In genomic region chr19:41303933-41304332, GRCm38 (mm10) we compare ENCODE assay signal across 27 mouse cellular contexts. TPM values are rescaled to one million over a fixed set of nuclear protein-coding genes. Genes with fewer than 3 reads are reported as not detected.
A peak's percentile ranks its signal among the peaks of the same experiment; 100 is the strongest.
DNase-seq lines count a peak whose midpoint lies in the region; ATAC-seq and TF ChIP-seq lines count a peak whose summit lies in the region.
"Had no signal": no experiment of that assay in that cellular context is flagged by ENCODE, and none has a peak within 500 bp of the region (broad histone marks: within the 10 kb centered on the region; RNA-seq: fewer than 3 reads in every experiment).

No protein-coding gene starts in this region.

- no peak overlapping the region for H3K9ac ChIP-seq in intestine, embryonic 15.5 days
- H3K9ac ChIP-seq in intestine, postnatal 0 days (ENCODE audit: low read depth, low read length): no peak overlapping the region
- H3K9ac ChIP-seq in liver, embryonic 11.5 days (ENCODE audit: low read depth, low read length): 0 out of 2 replicates have a peak overlapping the region, but pooled peaks have one; percentile 7
- H3K9ac ChIP-seq in liver, embryonic 12.5 days: no peak overlapping the region
- H3K9ac ChIP-seq: embryonic facial prominence, embryonic 15.5 days; forebrain, embryonic 13.5 days; heart, embryonic 12.5 days; hindbrain, embryonic 13.5 days; lung, embryonic 15.5 days; midbrain, embryonic 15.5 days; neural tube, embryonic 15.5 days had no signal

- no peaks in the 10 kb centered on the region for H3K9me3 ChIP-seq in intestine, embryonic 15.5 days
- H3K9me3 ChIP-seq in intestine, postnatal 0 days (ENCODE audit: control insufficient read depth): no peaks in the 10 kb centered on the region
- no peaks in the 10 kb centered on the region for H3K9me3 ChIP-seq in liver, embryonic 11.5 days (ENCODE audit: control insufficient read depth, low read length)
- no peaks in the 10 kb centered on the region for H3K9me3 ChIP-seq in liver, embryonic 12.5 days (replicated peaks)
- no peaks in the 10 kb centered on the region for H3K9me3 ChIP-seq in limb, embryonic 10.5 days (replicated peaks)
- H3K9me3 ChIP-seq: embryonic facial prominence, embryonic 15.5 days; forebrain, embryonic 13.5 days; G1E; heart, embryonic 12.5 days; hindbrain, embryonic 13.5 days; lung, embryonic 15.5 days; midbrain, embryonic 10.5 days; midbrain, embryonic 15.5 days; neural tube, embryonic 15.5 days had no signal

- 74% methylated on average over 3 of the region's 3 CpGs for WGBS in intestine, embryonic 15.5 days
- 60% methylated on average over 3 of the region's 3 CpGs for WGBS in intestine, postnatal 0 days
- 73% methylated on average over 3 of the region's 3 CpGs for WGBS in liver, embryonic 11.5 days
- 63% methylated on average over 3 of the region's 3 CpGs for WGBS in liver, embryonic 12.5 days (ENCODE audit: insufficient replicate concordance)
- WGBS in limb, embryonic 10.5 days: 68% methylated on average over 3 of the region's 3 CpGs

- no peaks in the 10 kb centered on the region for H3K27me3 ChIP-seq in intestine, embryonic 15.5 days (replicated peaks)
- no peaks in the 10 kb centered on the region for H3K27me3 ChIP-seq in intestine, postnatal 0 days (replicated peaks; ENCODE audit: control insufficient read depth, insufficient read depth, low read length)
- no peaks in the 10 kb centered on the region for H3K27me3 ChIP-seq in liver, embryonic 11.5 days (replicated peaks; ENCODE audit: control insufficient read depth, insufficient read depth, low read length)
- H3K27me3 ChIP-seq in liver, embryonic 12.5 days (replicated peaks): 0 out of 2 replicates have a peak, but pooled peaks cover 7% of the 10 kb centered on the region
- H3K27me3 ChIP-seq in limb, embryonic 10.5 days (ENCODE audit: low read depth, poor library complexity, severe bottlenecking): peaks cover 95% of the 10 kb centered on the region
- H3K27me3 ChIP-seq: embryonic facial prominence, embryonic 15.5 days; forebrain, embryonic 13.5 days; heart, embryonic 12.5 days; hindbrain, embryonic 13.5 days; lung, embryonic 15.5 days; midbrain, embryonic 15.5 days; neural tube, embryonic 15.5 days had no signal

- no peaks in the 10 kb centered on the region for H3K4me1 ChIP-seq in intestine, embryonic 15.5 days (replicated peaks)
- no peaks in the 10 kb centered on the region for H3K4me1 ChIP-seq in intestine, postnatal 0 days (replicated peaks; ENCODE audit: control insufficient read depth, insufficient read depth, low read length)
- H3K4me1 ChIP-seq in liver, embryonic 11.5 days (replicated peaks; ENCODE audit: control insufficient read depth, insufficient read depth, low read length): no peaks in the 10 kb centered on the region
- no peaks in the 10 kb centered on the region for H3K4me1 ChIP-seq in liver, embryonic 12.5 days
- H3K4me1 ChIP-seq in limb, embryonic 10.5 days: peaks cover 48% of the 10 kb centered on the region
- H3K4me1 ChIP-seq: forebrain, embryonic 13.5 days; lung, embryonic 15.5 days; midbrain, embryonic 15.5 days had no signal

- H3K4me2 ChIP-seq in intestine, embryonic 15.5 days (replicated peaks): no peak overlapping the region
- H3K4me2 ChIP-seq in intestine, postnatal 0 days (replicated peaks; ENCODE audit: low read depth): no peak overlapping the region
- no peak overlapping the region for H3K4me2 ChIP-seq in liver, embryonic 11.5 days
- no peak overlapping the region for H3K4me2 ChIP-seq in liver, embryonic 12.5 days
- H3K4me2 ChIP-seq: embryonic facial prominence, embryonic 15.5 days; forebrain, embryonic 13.5 days; heart, embryonic 12.5 days; hindbrain, embryonic 13.5 days; lung, embryonic 15.5 days; midbrain, embryonic 15.5 days; neural tube, embryonic 15.5 days had no signal

- no peak overlapping the region for H3K27ac ChIP-seq in intestine, embryonic 15.5 days
- no peak overlapping the region for H3K27ac ChIP-seq in intestine, postnatal 0 days (ENCODE audit: low read depth, low read length)
- no peak overlapping the region for H3K27ac ChIP-seq in liver, embryonic 11.5 days (ENCODE audit: low read depth, low read length)
- H3K27ac ChIP-seq in liver, embryonic 12.5 days: no peak overlapping the region
- H3K27ac ChIP-seq in limb, embryonic 10.5 days: peak overlapping the region; percentile 59; the same call in 1 of the 2 replicates
- H3K27ac ChIP-seq: embryonic facial prominence, embryonic 15.5 days; forebrain, embryonic 13.5 days; hindbrain, embryonic 13.5 days; lung, embryonic 15.5 days; midbrain, embryonic 10.5 days; midbrain, embryonic 15.5 days; neural tube, embryonic 15.5 days had no signal

- H3K4me3 ChIP-seq in intestine, embryonic 15.5 days (replicated peaks): no peak overlapping the region
- no peak overlapping the region for H3K4me3 ChIP-seq in intestine, postnatal 0 days (ENCODE audit: low read depth, low read length)
- no peak overlapping the region for H3K4me3 ChIP-seq in liver, embryonic 11.5 days (ENCODE audit: low read depth, low read length)
- H3K4me3 ChIP-seq in liver, embryonic 12.5 days: no peak overlapping the region
- no peak overlapping the region for H3K4me3 ChIP-seq in limb, embryonic 10.5 days
- H3K4me3 ChIP-seq: embryonic facial prominence, embryonic 15.5 days; forebrain, embryonic 13.5 days; heart, embryonic 12.5 days; hindbrain, embryonic 13.5 days; lung, embryonic 15.5 days; midbrain, embryonic 10.5 days; midbrain, embryonic 15.5 days; neural tube, embryonic 15.5 days had no signal

- TF ChIP-seq CTCF in intestine, postnatal 0 days (IDR thresholded peaks at IDR 0.05; ENCODE audit: low read depth): no peak

- DNase-seq in adrenal gland, adult 2 months: peak; percentile 51
- DNase-seq in adrenal gland, postnatal 10 days: no peak
- DNase-seq in liver, embryonic 11.5 days (ENCODE audit: low spot score): no peak
- DNase-seq in limb, embryonic 10.5 days (ENCODE audit: low spot score): no peak
- DNase-seq: cerebellum, adult 2 months; cerebellum, postnatal 14 days; gastrocnemius, postnatal 14 days; heart, adult 11 months; heart, postnatal 4 days; kidney, adult 8-10 months; layer of hippocampus, postnatal 36 days; liver; retina, postnatal 1 day; right cerebral cortex, postnatal 14 days; thymus, postnatal 4 days had no signal

- 0 out of 2 replicates have a peak, but pooled peaks have one; percentile 43 for ATAC-seq in intestine, embryonic 15.5 days
- no peak for ATAC-seq in intestine, postnatal 0 days
- ATAC-seq in liver, embryonic 11.5 days (replicated peaks; ENCODE audit: low FRiP score): no peak
- ATAC-seq in liver, embryonic 12.5 days: no peak
- ATAC-seq: forebrain, embryonic 13.5 days; midbrain, embryonic 15.5 days had no signal

- no peaks in the 10 kb centered on the region for H3K36me3 ChIP-seq in intestine, embryonic 15.5 days
- no peaks in the 10 kb centered on the region for H3K36me3 ChIP-seq in intestine, postnatal 0 days (ENCODE audit: control insufficient read depth, insufficient read depth)
- no peaks in the 10 kb centered on the region for H3K36me3 ChIP-seq in liver, embryonic 11.5 days (ENCODE audit: control insufficient read depth, insufficient read depth, low read length)
- H3K36me3 ChIP-seq in liver, embryonic 12.5 days: no peaks in the 10 kb centered on the region
- H3K36me3 ChIP-seq in limb, embryonic 10.5 days: no peaks in the 10 kb centered on the region
- H3K36me3 ChIP-seq: embryonic facial prominence, embryonic 15.5 days; G1E; heart, embryonic 12.5 days; hindbrain, embryonic 13.5 days; lung, embryonic 15.5 days; midbrain, embryonic 10.5 days; midbrain, embryonic 15.5 days; neural tube, embryonic 15.5 days had no signal

RNA-seq across cellular contexts. Expression of gene Tm9sf3, which starts 40.1 kb away (rescaled TPM):
- 100 to 1,000 TPM; 144 to 171 TPM for total RNA-seq in adrenal gland, adult 2 months (2021)
- polyA plus RNA-seq in adrenal gland, adult 2 months (2012; rRNA removed): 23.2 and 29.6 TPM in 2 replicates
- total RNA-seq in adrenal gland, postnatal 10 days (2021): 100 to 1,000 TPM; 143 to 149 TPM
- polyA plus RNA-seq in intestine, embryonic 15.5 days (2015; fragmentation: Nextera tagmentation; extraction: Ambion mirVana): 151 and 167 TPM in 2 replicates
- 105 and 107 TPM in 2 replicates for polyA plus RNA-seq in intestine, postnatal 0 days (2015; fragmentation: Nextera tagmentation; extraction: Ambion mirVana)
- polyA plus RNA-seq in liver, embryonic 11.5 days (2014; fragmentation: Nextera tagmentation; extraction: Ambion mirVana): 112 and 134 TPM in 2 replicates
- polyA plus RNA-seq in liver, embryonic 12.5 days (2016; fragmentation: Nextera tagmentation; extraction: Ambion mirVana): 93.0 and 98.7 TPM in 2 replicates
- 88.8 and 112 TPM in 2 replicates for polyA plus RNA-seq in limb, embryonic 10.5 days (2016; fragmentation: Nextera tagmentation; extraction: Ambion mirVana)
